Mouse (Mus musculus) thymus, adult 2 months (tissue): ENCODE results near the gene H2-Oa.

Experiments used
- CTCF ChIP-seq: fragments of 200-500 bp; IDR thresholded peaks from 2 replicates; pipeline ENCODE4 v1.5.1; 2012; ENCODE audit warnings: mild to moderate bottlenecking, control low read depth, low read length, moderate library complexity, borderline replicate concordance; ENCODE audit not compliant: control insufficient read depth, poor library complexity, insufficient read depth; ENCODE audit errors: extremely low read depth
- POLR2A ChIP-seq: fragments of 200-500 bp; IDR thresholded peaks from 2 replicates; pipeline ENCODE4 v1.6.1; 2012; ENCODE audit warnings: mild to moderate bottlenecking, low read length, control low read depth, moderate library complexity; ENCODE audit not compliant: control insufficient read depth, poor library complexity, insufficient read depth; ENCODE audit errors: extremely low read depth

DNA sequence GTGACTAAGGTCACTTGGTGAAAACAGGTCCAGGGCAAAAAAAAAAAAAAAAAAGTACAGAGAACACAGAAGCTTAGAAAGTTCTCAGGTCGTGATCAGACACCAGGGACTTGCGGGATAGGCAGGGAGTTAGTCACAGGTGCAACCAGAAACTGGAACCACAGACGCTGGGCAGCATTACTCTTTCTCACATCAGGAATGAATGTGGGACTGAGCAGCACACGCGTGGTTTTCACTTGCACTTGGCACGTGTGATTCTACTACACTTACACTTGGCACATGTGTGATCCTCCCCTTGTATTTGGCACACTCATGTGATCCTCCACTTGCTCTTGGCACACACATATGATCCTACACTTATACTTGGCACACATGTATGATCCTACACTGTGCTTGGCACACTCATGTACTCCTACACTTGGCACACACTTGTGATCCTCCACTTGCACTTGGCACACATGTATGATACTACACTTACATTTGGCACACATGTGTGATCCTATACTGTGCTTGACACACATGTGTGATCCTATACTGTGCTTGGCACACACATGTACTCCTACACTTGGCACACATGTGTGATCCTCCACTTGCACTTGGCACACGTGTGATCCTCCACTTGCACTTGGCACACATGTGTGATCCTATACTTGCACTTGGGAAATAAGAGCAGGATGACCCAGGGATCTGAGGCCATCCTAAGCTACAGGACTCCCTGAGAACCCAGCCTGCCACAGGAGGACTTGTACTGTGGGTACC lies 15.1 kb downstream of the H2-Oa start:
- TF ChIP-seq CTCF (no peak), POLR2A (no peak)
